Mouse (Mus musculus) stomach, embryonic 14.5 days (tissue): ENCODE results near the gene Rprd1b. TPM values are rescaled to one million over a fixed set of nuclear protein-coding genes. Genes with fewer than 3 reads are reported as not detected.

ENCODE experiments used
- ATAC-seq: fragments of 200-750 bp; cut with Nextera tagmentation; 2 replicates; pipeline ENCODE4 v1.8.0; 2017; ENCODE audit warnings: low read depth, moderate TSS enrichment; ENCODE audit not compliant: insufficient number of reproducible peaks, insufficient read depth, low FRiP score
- H3K27ac ChIP-seq: fragments of 300-500 bp; sonication (generic); 2 replicates; pipeline ENCODE4 v1.5.1; 2014; ENCODE audit warnings: mild to moderate bottlenecking, low read length, moderate library complexity, mixed read lengths
- H3K27me3 ChIP-seq: fragments of 300-500 bp; sonication (generic); 2 replicates; pipeline ENCODE4 v1.6.1; 2014; ENCODE audit warnings: low read length, control low read depth, mixed read lengths; ENCODE audit not compliant: control insufficient read depth, insufficient read depth
- H3K36me3 ChIP-seq: fragments of 300-500 bp; sonication (generic); 2 replicates; pipeline ENCODE4 v1.6.1; 2014; ENCODE audit warnings: mild to moderate bottlenecking, control low read depth, low read length, moderate library complexity, mixed read lengths; ENCODE audit not compliant: control insufficient read depth, insufficient read depth
- H3K4me1 ChIP-seq: fragments of 300-500 bp; sonication (generic); 2 replicates; pipeline ENCODE4 v1.6.1; 2014; ENCODE audit warnings: low read length, control low read depth, mixed read lengths; ENCODE audit not compliant: control insufficient read depth, insufficient read depth
- H3K4me2 ChIP-seq: fragments of 300-500 bp; sonication (generic); replicated peaks from 2 replicates; pipeline ENCODE4 v1.6.1; 2014; ENCODE audit warnings: low read depth, low read length, control low read depth
- H3K4me3 ChIP-seq: fragments of 300-500 bp; sonication (generic); 2 replicates; pipeline ENCODE4 v1.5.1; 2014; ENCODE audit warnings: low read depth, low read length, control low read depth
- H3K9ac ChIP-seq: fragments of 300-500 bp; sonication (generic); replicated peaks from 2 replicates; pipeline ENCODE4 v1.6.1; 2014; ENCODE audit warnings: low read depth, mild to moderate bottlenecking, control low read depth, low read length, moderate library complexity, mixed read lengths
- H3K9me3 ChIP-seq: fragments of 300-500 bp; sonication (generic); 2 replicates; pipeline ENCODE4 v1.6.1; 2016; ENCODE audit warnings: low read depth, low read length, control low read depth; ENCODE audit not compliant: control insufficient read depth
- WGBS: fragments of 180-500 bp; shearing (Covaris S2); extraction: QIAGEN DNeasy Blood & Tissue Kit; methylation state at CpG from one replicate; pipeline ENCODE4 v1.1.7; 2014; 5-methylcytosine and 5-hydroxymethylcytosine counted together
- polyA plus RNA-seq: library from polyadenylated mRNA; unstranded; fragments of >200 nt; fragmentation: Nextera tagmentation; extraction: Ambion mirVana; gene quantifications from 2 replicates; pipeline ENCODE4 v1.2.1, GENCODE M21; 2014

The Rprd1b gene
- 54.5 and 57.0 TPM in 2 replicates for polyA plus RNA-seq

- WGBS, result under 1% methylated on average over 52 of the region's 52 CpGs
- H3K4me1 ChIP-seq, result peaks cover 20% of the 10 kb centered on the region
These were observed at the start of gene Rprd1b, which contains the start of gene Tti1 for GRCm38 (mm10) chr2:158028354-158028863. Gene Rprd1b (plus strand): TSS chr2:158028497. Gene Tti1 (minus strand): TSS chr2:158028433.

GRCm38 (mm10) chr2:157979241-157979640, 49.1 kb upstream of the Rprd1b start:
- WGBS, result 48% methylated on average over 5 of the region's 5 CpGs
- Histone ChIP-seq H3K27me3 (no peaks in the 10 kb centered on the region), H3K4me1 (0 out of 2 replicates have a peak, but pooled peaks cover 8% of the 10 kb centered on the region), H3K27ac (no peak overlapping the region), H3K36me3 (peaks cover 7% of the 10 kb centered on the region; the same call in 1 of the 2 replicates), H3K9me3 (no peaks in the 10 kb centered on the region), H3K4me3 (no peak overlapping the region), H3K4me2 (no peak overlapping the region), H3K9ac (no peak overlapping the region)
- no peak for ATAC-seq

More at GRCm38 (mm10) chr2:158028354-158028863, at the start of gene Rprd1b, which contains the start of gene Tti1:
- Histone ChIP-seq H3K27ac (peak within 1 kb of the TSS; percentile 94), H3K9me3 (no peaks in the 10 kb centered on the region), H3K4me3 (peak within 1 kb of the TSS; percentile 98), H3K36me3 (0 out of 2 replicates have a peak, but pooled peaks cover 6% of the 10 kb centered on the region), H3K9ac (peak within 1 kb of the TSS; percentile 91), H3K27me3 (no peaks in the 10 kb centered on the region), H3K4me2 (peak within 1 kb of the TSS; percentile 88)
- ATAC-seq, result peak; percentile 97

GRCm38 (mm10) chr2:157982727-157983126, 45.6 kb upstream of the Rprd1b start:
- no peak overlapping the region for H3K4me2 ChIP-seq
- H3K27ac ChIP-seq, result no peak overlapping the region
- WGBS, result 81% methylated on average over 3 of the region's 3 CpGs
- ATAC-seq, result no peak
- H3K9ac ChIP-seq, result no peak overlapping the region
- no peaks in the 10 kb centered on the region for H3K27me3 ChIP-seq
- H3K4me3 ChIP-seq, result no peak overlapping the region
- peaks cover 14% of the 10 kb centered on the region; the same call in 1 of the 2 replicates for H3K36me3 ChIP-seq
- no peaks in the 10 kb centered on the region for H3K9me3 ChIP-seq
- H3K4me1 ChIP-seq, result no peaks in the 10 kb centered on the region

GRCm38 (mm10) chr2:157983276-157983675, 45.0 kb upstream of the Rprd1b start:
- WGBS, result 86% methylated on average over 4 of the region's 4 CpGs
- Histone ChIP-seq H3K27ac (no peak overlapping the region), H3K9ac (no peak overlapping the region), H3K36me3 (peaks cover 14% of the 10 kb centered on the region; the same call in 1 of the 2 replicates), H3K27me3 (no peaks in the 10 kb centered on the region), H3K4me3 (no peak overlapping the region), H3K4me2 (no peak overlapping the region), H3K4me1 (no peaks in the 10 kb centered on the region), H3K9me3 (no peaks in the 10 kb centered on the region)
- ATAC-seq, result no peak

GRCm38 (mm10) chr2:157985611-157986010, 42.7 kb upstream of the Rprd1b start:
- WGBS, result 87% methylated on average over 4 of the region's 4 CpGs
- no peak overlapping the region for H3K27ac ChIP-seq
- H3K27me3 ChIP-seq, result no peaks in the 10 kb centered on the region
- no peaks in the 10 kb centered on the region for H3K4me1 ChIP-seq
- H3K9ac ChIP-seq, result no peak overlapping the region
- no peak overlapping the region for H3K4me2 ChIP-seq
- H3K36me3 ChIP-seq, result peaks cover 14% of the 10 kb centered on the region
- no peak for ATAC-seq
- no peak overlapping the region for H3K4me3 ChIP-seq
- no peaks in the 10 kb centered on the region for H3K9me3 ChIP-seq

GRCm38 (mm10) chr2:157986235-157986634, 42.1 kb upstream of the Rprd1b start:
- H3K9ac ChIP-seq, result no peak overlapping the region
- H3K27me3 ChIP-seq, result no peaks in the 10 kb centered on the region
- H3K4me3 ChIP-seq, result no peak overlapping the region
- no peak overlapping the region for H3K27ac ChIP-seq
- H3K36me3 ChIP-seq, result peaks cover 14% of the 10 kb centered on the region
- H3K9me3 ChIP-seq, result no peaks in the 10 kb centered on the region
- 85% methylated on average over 6 of the region's 6 CpGs for WGBS
- H3K4me1 ChIP-seq, result no peaks in the 10 kb centered on the region
- H3K4me2 ChIP-seq, result no peak overlapping the region
- no peak for ATAC-seq

- Histone ChIP-seq H3K9me3 (no peaks in the 10 kb centered on the region), H3K4me1 (no peaks in the 10 kb centered on the region), H3K27ac (no peak overlapping the region), H3K27me3 (no peaks in the 10 kb centered on the region), H3K36me3 (peaks cover 23% of the 10 kb centered on the region), H3K4me3 (no peak overlapping the region), H3K9ac (no peak overlapping the region), H3K4me2 (no peak overlapping the region)
- 54% methylated on average over 7 of the region's 7 CpGs for WGBS
- ATAC-seq, result no peak
These were observed 39.7 kb upstream of the Rprd1b start for GRCm38 (mm10) chr2:157988416-157989190.

GRCm38 (mm10) chr2:157989946-157990345, 38.4 kb upstream of the Rprd1b start:
- Histone ChIP-seq H3K4me2 (no peak overlapping the region), H3K9me3 (no peaks in the 10 kb centered on the region), H3K27me3 (no peaks in the 10 kb centered on the region), H3K36me3 (peaks cover 26% of the 10 kb centered on the region), H3K27ac (no peak overlapping the region), H3K4me1 (no peaks in the 10 kb centered on the region), H3K9ac (no peak overlapping the region), H3K4me3 (no peak overlapping the region)
- ATAC-seq, result no peak
- WGBS, result 72% methylated on average over 2 of the region's 2 CpGs
